Mouse (Mus musculus): ENCODE measurements around the gene Syn3.

DNA sequence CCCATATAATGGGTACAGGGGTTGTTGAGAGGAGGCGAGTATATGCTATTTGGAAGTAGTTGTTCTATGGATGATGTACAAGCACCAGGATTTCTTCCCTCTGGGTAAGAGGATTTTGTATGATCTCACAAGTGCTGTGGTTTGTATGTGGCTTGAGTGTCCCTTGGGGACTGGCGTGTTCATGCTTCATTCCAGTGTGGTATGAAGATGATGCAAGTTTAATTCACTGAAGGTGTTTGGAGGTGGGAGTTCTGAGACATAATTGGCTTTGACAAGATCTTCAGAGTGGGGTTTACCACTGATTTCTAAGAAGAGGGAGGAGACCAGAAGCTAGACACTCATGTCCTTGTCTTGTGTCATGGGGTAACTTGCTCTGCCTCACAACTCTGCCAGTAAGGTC, 322.3 kb downstream of the Syn3 start:
- TF ChIP-seq GATA1 (IDR thresholded peaks at IDR 0.05; ENCODE audit: borderline replicate concordance, low read length) (no peak), FLI1 (IDR thresholded peaks at IDR 0.05; ENCODE audit: low read length) (no peak)
